Mouse (Mus musculus): ENCODE measurements at regions not wholly inside any gene's neighbourhood (a gene's known extent, or its start where the extent isn't known, plus 50 kb on each side); places are given as distances from the start of the nearest gene placed in this dataset.

DNA sequence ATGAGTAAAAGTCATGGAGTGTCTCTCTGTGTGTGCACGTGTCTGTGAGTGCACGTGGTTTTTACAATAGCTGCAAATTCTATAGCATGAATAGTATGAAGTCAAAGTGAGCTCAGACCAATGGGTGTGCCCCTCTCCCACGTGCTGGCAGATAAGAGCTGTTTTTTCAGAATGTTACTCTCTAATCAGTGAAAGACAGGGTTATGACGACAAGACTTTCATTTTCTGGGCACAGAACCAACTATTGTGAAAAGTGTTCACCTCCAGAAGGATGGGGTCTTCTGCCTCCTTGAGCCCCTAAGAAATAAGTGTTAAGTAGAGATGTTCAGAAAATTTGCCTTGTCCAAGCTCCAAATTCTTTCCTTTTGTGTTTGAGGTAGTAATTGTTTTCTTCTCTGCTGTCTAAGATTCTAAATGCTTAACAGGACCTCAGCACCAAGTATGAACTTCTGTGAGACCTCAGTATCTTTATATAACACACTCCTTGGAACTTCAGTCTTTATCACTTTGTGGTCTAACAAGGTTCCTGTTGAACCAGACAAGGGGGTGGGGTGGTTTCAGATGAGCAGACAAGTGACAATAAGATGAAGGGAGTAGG lies 182.8 kb upstream of the P2ry1 start:
- TF ChIP-seq CTCF (IDR thresholded peaks at IDR 0.05) (no peak), POLR2A (IDR thresholded peaks at IDR 0.05; ENCODE audit: insufficient read depth, low read depth, low read length) (no peak), EP300 (IDR thresholded peaks at IDR 0.05; ENCODE audit: insufficient read depth, low read depth, low read length) (no peak)

All from heart, adult 2 months (tissue).